Mouse (Mus musculus): ENCODE measurements around the gene Ube2g2.

GRCm38 (mm10) chr10:77684181-77684580 is 62.1 kb downstream of the Ube2g2 start:
- no peak for TF ChIP-seq POLR2A (IDR thresholded peaks at IDR 0.05; ENCODE audit: borderline replicate concordance, extremely low read depth, insufficient read depth, insufficient read length, poor library complexity, severe bottlenecking)
- no peak for TF ChIP-seq CTCF (IDR thresholded peaks at IDR 0.05; ENCODE audit: borderline replicate concordance, extremely low read depth, insufficient read depth, insufficient read length)
